Mouse (Mus musculus) embryonic facial prominence, embryonic 11.5 days (tissue): ENCODE measurements around the gene Camk2b. TPM values are rescaled to one million over a fixed set of nuclear protein-coding genes. Genes with fewer than 3 reads are reported as not detected.

Experiments used
- ATAC-seq: fragments of 200-750 bp; cut with Nextera tagmentation; replicated peaks from 2 replicates; pipeline ENCODE4 v1.8.0; 2017; ENCODE audit warnings: low read depth; ENCODE audit not compliant: insufficient number of reproducible peaks, low FRiP score, low TSS enrichment
- DNase-seq: peaks from one replicate; pipeline ENCODE4 v3.0.0-alpha.2; 2015; ENCODE audit warnings: low spot score
- H3K27ac ChIP-seq: fragments of 300-500 bp; sonication (generic); replicated peaks from 2 replicates; pipeline ENCODE4 v1.5.1; 2014; ENCODE audit warnings: mild to moderate bottlenecking, low read depth, low read length, control low read depth
- H3K27me3 ChIP-seq: fragments of 300-500 bp; sonication (generic); 2 replicates; pipeline ENCODE4 v1.6.1; 2014; ENCODE audit warnings: mild to moderate bottlenecking, low read length, moderate library complexity, mixed read lengths; ENCODE audit not compliant: control insufficient read depth, insufficient read depth
- H3K36me3 ChIP-seq: fragments of 300-500 bp; sonication (generic); replicated peaks from 2 replicates; pipeline ENCODE4 v1.6.1; 2014; ENCODE audit warnings: low read depth, mild to moderate bottlenecking, low read length, moderate library complexity, mixed read lengths; ENCODE audit not compliant: control insufficient read depth, insufficient read depth
- H3K4me1 ChIP-seq: fragments of 300-500 bp; sonication (generic); 2 replicates; pipeline ENCODE4 v1.6.1; 2014; ENCODE audit warnings: low read length, mixed read lengths; ENCODE audit not compliant: control insufficient read depth, insufficient read depth
- H3K4me2 ChIP-seq: fragments of 300-500 bp; sonication (generic); 2 replicates; pipeline ENCODE4 v1.6.1; 2014; ENCODE audit warnings: low read depth, mild to moderate bottlenecking, control low read depth, low read length, moderate library complexity
- H3K4me3 ChIP-seq: fragments of 300-500 bp; sonication (generic); 2 replicates; pipeline ENCODE4 v1.5.1; 2014; ENCODE audit warnings: low read depth, low read length, control low read depth
- H3K9ac ChIP-seq: fragments of 300-500 bp; sonication (generic); replicated peaks from 2 replicates; pipeline ENCODE4 v1.6.1; 2014; ENCODE audit warnings: mild to moderate bottlenecking, control low read depth, low read length
- H3K9me3 ChIP-seq: fragments of 300-500 bp; sonication (generic); replicated peaks from 2 replicates; pipeline ENCODE4 v1.6.1; 2016; ENCODE audit warnings: mild to moderate bottlenecking, low read length, inconsistent platforms, mixed read lengths; ENCODE audit not compliant: control insufficient read depth
- WGBS: fragments of 180-500 bp; shearing (Covaris S2); extraction: QIAGEN DNeasy Blood & Tissue Kit; methylation state at CpG from one replicate; pipeline ENCODE4 v1.1.7; 2014; 5-methylcytosine and 5-hydroxymethylcytosine counted together
- polyA plus RNA-seq: library from polyadenylated mRNA; unstranded; fragments of >200 nt; fragmentation: Nextera tagmentation; extraction: Ambion mirVana; gene quantifications from 2 replicates; pipeline ENCODE4 v1.2.1, GENCODE M21; 2014

Gene Camk2b
- polyA plus RNA-seq, 1 experiment from 2014 or later, result 1.7 TPM

GRCm38 (mm10) chr11:5955546-5956276, 110.5 kb downstream of the Camk2b start, which contains the start of gene Ykt6:
Ykt6 (plus strand) TSS chr11:5955693.
- Histone ChIP-seq H3K4me1 (no peaks in the 10 kb centered on the region), H3K27ac (0 out of 2 replicates have a peak within 1 kb of the TSS, but pooled peaks have one; percentile 22), H3K4me2 (peak within 1 kb of the TSS; percentile 47), H3K27me3 (no peaks in the 10 kb centered on the region), H3K9ac (peak within 1 kb of the TSS; percentile 86), H3K4me3 (peak within 1 kb of the TSS; percentile 75), H3K36me3 (peaks cover 4% of the 10 kb centered on the region; the same call in 1 of the 2 replicates), H3K9me3 (no peaks in the 10 kb centered on the region)
- WGBS, result under 1% methylated on average over 71 of the region's 71 CpGs
- peak; percentile 99 for DNase-seq
- peak; percentile 94 for ATAC-seq

GRCm38 (mm10) chr11:5954965-5955504, 111.1 kb downstream of the Camk2b start:
- peak; percentile 71 for ATAC-seq
- Histone ChIP-seq H3K9me3 (no peaks in the 10 kb centered on the region), H3K36me3 (peaks cover under 1% of the 10 kb centered on the region; the same call in 1 of the 2 replicates), H3K27me3 (no peaks in the 10 kb centered on the region), H3K9ac (peak overlapping the region; percentile 86), H3K4me2 (peak overlapping the region; percentile 42), H3K27ac (0 out of 2 replicates have a peak overlapping the region, but pooled peaks have one; percentile 22), H3K4me3 (peak overlapping the region; percentile 75), H3K4me1 (no peaks in the 10 kb centered on the region)
- 9% methylated on average over 7 of the region's 7 CpGs for WGBS
- DNase-seq, result peak; percentile 68

- H3K36me3 ChIP-seq, result no peaks in the 10 kb centered on the region; the same call in 1 of the 2 replicates
- H3K9me3 ChIP-seq, result no peaks in the 10 kb centered on the region
- no peak overlapping the region for H3K27ac ChIP-seq
- H3K27me3 ChIP-seq, result no peaks in the 10 kb centered on the region
- no peak overlapping the region for H3K4me3 ChIP-seq
- no peaks in the 10 kb centered on the region for H3K4me1 ChIP-seq
- no peak for DNase-seq
- WGBS, result 75% methylated on average over 5 of the region's 5 CpGs
- H3K4me2 ChIP-seq, result no peak overlapping the region
- H3K9ac ChIP-seq, result no peak overlapping the region
- no peak for ATAC-seq
Measured at GRCm38 (mm10) chr11:5954435-5954834, 111.7 kb downstream of the Camk2b start.

GRCm38 (mm10) chr11:5953130-5953765, 112.9 kb downstream of the Camk2b start:
- no peaks in the 10 kb centered on the region for H3K9me3 ChIP-seq
- 29% methylated on average over 8 of the region's 8 CpGs for WGBS
- ATAC-seq, result no peak
- no peak overlapping the region for H3K9ac ChIP-seq
- DNase-seq, result peak; percentile 66
- H3K4me1 ChIP-seq, result peaks cover 7% of the 10 kb centered on the region
- H3K36me3 ChIP-seq, result no peaks in the 10 kb centered on the region
- no peaks in the 10 kb centered on the region for H3K27me3 ChIP-seq
- H3K27ac ChIP-seq, result no peak overlapping the region
- H3K4me3 ChIP-seq, result no peak overlapping the region
- no peak overlapping the region for H3K4me2 ChIP-seq

- no peak overlapping the region for H3K4me3 ChIP-seq
- peaks cover 9% of the 10 kb centered on the region for H3K4me1 ChIP-seq
- H3K27me3 ChIP-seq, result no peaks in the 10 kb centered on the region
- no peak overlapping the region for H3K27ac ChIP-seq
- no peaks in the 10 kb centered on the region for H3K9me3 ChIP-seq
- ATAC-seq, result no peak
- no peak overlapping the region for H3K4me2 ChIP-seq
- DNase-seq, result no peak
- H3K36me3 ChIP-seq, result no peaks in the 10 kb centered on the region
- 88% methylated on average over 5 of the region's 5 CpGs for WGBS
- H3K9ac ChIP-seq, result no peak overlapping the region
Measured at GRCm38 (mm10) chr11:5952501-5952900, 113.7 kb downstream of the Camk2b start.

GRCm38 (mm10) chr11:5949586-5950352, 116.4 kb downstream of the Camk2b start, which contains the start of gene Gck:
Gck (minus strand) TSS chr11:5950081.
- WGBS, result 64% methylated on average over 8 of the region's 8 CpGs
- no peak within 1 kb of the TSS; the same call in 1 of the 2 replicates for H3K27ac ChIP-seq
- 0 out of 2 replicates have a peak, but pooled peaks have one; percentile 17 for ATAC-seq
- H3K9ac ChIP-seq, result peak within 1 kb of the TSS; percentile 25; the same call in 1 of the 2 replicates
- no peak within 1 kb of the TSS for H3K4me3 ChIP-seq
- no peaks in the 10 kb centered on the region for H3K36me3 ChIP-seq
- no peak for DNase-seq
- no peak within 1 kb of the TSS for H3K4me2 ChIP-seq
- no peaks in the 10 kb centered on the region for H3K27me3 ChIP-seq
- peaks cover 9% of the 10 kb centered on the region for H3K4me1 ChIP-seq
- H3K9me3 ChIP-seq, result no peaks in the 10 kb centered on the region

GRCm38 (mm10) chr11:5948546-5949250, 117.5 kb downstream of the Camk2b start:
- H3K4me1 ChIP-seq, result peaks cover 9% of the 10 kb centered on the region
- WGBS, result 34% methylated on average over 10 of the region's 10 CpGs
- no peak overlapping the region for H3K4me3 ChIP-seq
- no peak overlapping the region; the same call in none of the 2 replicates for H3K27ac ChIP-seq
- no peaks in the 10 kb centered on the region for H3K27me3 ChIP-seq
- ATAC-seq, result 0 out of 2 replicates have a peak, but pooled peaks have one; percentile 37
- H3K9ac ChIP-seq, result peak overlapping the region; percentile 25
- H3K4me2 ChIP-seq, result no peak overlapping the region
- H3K9me3 ChIP-seq, result no peaks in the 10 kb centered on the region
- no peaks in the 10 kb centered on the region for H3K36me3 ChIP-seq
- peak; percentile 64 for DNase-seq
